Mouse (Mus musculus): ENCODE data around the gene Cntnap2. TPM values are rescaled to one million over a fixed set of nuclear protein-coding genes. Genes with fewer than 3 reads are reported as not detected.

Gene Cntnap2
- polyA plus RNA-seq, 1 experiment from 2014 or later: 1.1 TPM

- ATAC-seq (ENCODE audit: low read depth): peak; percentile 15
- H3K27ac ChIP-seq (ENCODE audit: low read length): peak overlapping the region; percentile 61
- H3K27me3 ChIP-seq (ENCODE audit: control insufficient read depth, insufficient read depth, low read depth, low read length): no peaks in the 10 kb centered on the region
- H3K4me2 ChIP-seq (ENCODE audit: low read depth, low read length): peak overlapping the region; percentile 37
- no peaks in the 10 kb centered on the region for H3K36me3 ChIP-seq (ENCODE audit: control insufficient read depth, insufficient read depth, low read length)
- no peak overlapping the region for H3K9ac ChIP-seq (ENCODE audit: low read length)
- H3K4me1 ChIP-seq (replicated peaks; ENCODE audit: control insufficient read depth, insufficient read depth, low read length): peaks cover 5% of the 10 kb centered on the region; the same call in 1 of the 2 replicates
- peak overlapping the region; percentile 25 for H3K4me3 ChIP-seq (ENCODE audit: low read length)
- 48% methylated on average over 15 of the region's 15 CpGs for WGBS
- H3K9me3 ChIP-seq (ENCODE audit: control insufficient read depth, low read length): no peaks in the 10 kb centered on the region
These were observed 2255.6 kb downstream of the Cntnap2 start for GRCm38 (mm10) chr6:47314507-47315334.

- Histone ChIP-seq H3K9me3 (ENCODE audit: control insufficient read depth, low read length) (no peaks in the 10 kb centered on the region), H3K4me3 (ENCODE audit: low read length) (no peak overlapping the region), H3K27ac (ENCODE audit: low read length) (peak overlapping the region; percentile 61), H3K36me3 (ENCODE audit: control insufficient read depth, insufficient read depth, low read length) (no peaks in the 10 kb centered on the region), H3K4me1 (replicated peaks; ENCODE audit: control insufficient read depth, insufficient read depth, low read length) (peaks cover 7% of the 10 kb centered on the region; the same call in 1 of the 2 replicates), H3K27me3 (ENCODE audit: control insufficient read depth, insufficient read depth, low read depth, low read length) (no peaks in the 10 kb centered on the region), H3K9ac (ENCODE audit: low read length) (no peak overlapping the region), H3K4me2 (ENCODE audit: low read depth, low read length) (peak overlapping the region; percentile 37; the same call in 1 of the 2 replicates)
- 38% methylated on average over 2 of the region's 2 CpGs for WGBS
- ATAC-seq (ENCODE audit: low read depth): peak; percentile 70
These were observed 2256.3 kb downstream of the Cntnap2 start for GRCm38 (mm10) chr6:47315454-47315853.

GRCm38 (mm10) chr6:47317253-47317652 is 2258.1 kb downstream of the Cntnap2 start:
- no peaks in the 10 kb centered on the region for H3K36me3 ChIP-seq (ENCODE audit: control insufficient read depth, insufficient read depth, low read length)
- H3K9ac ChIP-seq (ENCODE audit: low read length): no peak overlapping the region
- H3K27me3 ChIP-seq (ENCODE audit: control insufficient read depth, insufficient read depth, low read depth, low read length): no peaks in the 10 kb centered on the region
- H3K4me1 ChIP-seq (replicated peaks; ENCODE audit: control insufficient read depth, insufficient read depth, low read length): peaks cover 7% of the 10 kb centered on the region; the same call in 1 of the 2 replicates
- H3K4me2 ChIP-seq (ENCODE audit: low read depth, low read length): no peak overlapping the region
- no peak for ATAC-seq (ENCODE audit: low read depth)
- no peaks in the 10 kb centered on the region for H3K9me3 ChIP-seq (ENCODE audit: control insufficient read depth, low read length)
- H3K27ac ChIP-seq (ENCODE audit: low read length): no peak overlapping the region
- H3K4me3 ChIP-seq (ENCODE audit: low read length): no peak overlapping the region

- Histone ChIP-seq H3K4me2 (ENCODE audit: low read depth, low read length) (peak overlapping the region; percentile 19; the same call in 1 of the 2 replicates), H3K4me3 (ENCODE audit: low read length) (no peak overlapping the region), H3K27ac (ENCODE audit: low read length) (peak overlapping the region; percentile 55), H3K4me1 (replicated peaks; ENCODE audit: control insufficient read depth, insufficient read depth, low read length) (peaks cover 7% of the 10 kb centered on the region; the same call in 1 of the 2 replicates), H3K36me3 (ENCODE audit: control insufficient read depth, insufficient read depth, low read length) (no peaks in the 10 kb centered on the region), H3K9me3 (ENCODE audit: control insufficient read depth, low read length) (no peaks in the 10 kb centered on the region), H3K9ac (ENCODE audit: low read length) (0 out of 2 replicates have a peak overlapping the region, but pooled peaks have one; percentile 16), H3K27me3 (ENCODE audit: control insufficient read depth, insufficient read depth, low read depth, low read length) (no peaks in the 10 kb centered on the region)
- 9% methylated on average over 6 of the region's 6 CpGs for WGBS
- peak; percentile 72 for ATAC-seq (ENCODE audit: low read depth)
These were observed 2259.5 kb downstream of the Cntnap2 start for GRCm38 (mm10) chr6:47318705-47319104.

GRCm38 (mm10) chr6:47319309-47319983 is 2260.3 kb downstream of the Cntnap2 start:
- H3K9ac ChIP-seq (ENCODE audit: low read length): no peak overlapping the region
- H3K4me2 ChIP-seq (ENCODE audit: low read depth, low read length): no peak overlapping the region
- ATAC-seq (ENCODE audit: low read depth): no peak
- no peaks in the 10 kb centered on the region for H3K27me3 ChIP-seq (ENCODE audit: control insufficient read depth, insufficient read depth, low read depth, low read length)
- no peaks in the 10 kb centered on the region for H3K36me3 ChIP-seq (ENCODE audit: control insufficient read depth, insufficient read depth, low read length)
- H3K4me1 ChIP-seq (replicated peaks; ENCODE audit: control insufficient read depth, insufficient read depth, low read length): peaks cover 7% of the 10 kb centered on the region; the same call in 1 of the 2 replicates
- WGBS: 19% methylated on average over 5 of the region's 5 CpGs
- peak overlapping the region; percentile 37; the same call in 1 of the 2 replicates for H3K27ac ChIP-seq (ENCODE audit: low read length)
- no peak overlapping the region for H3K4me3 ChIP-seq (ENCODE audit: low read length)
- H3K9me3 ChIP-seq (ENCODE audit: control insufficient read depth, low read length): no peaks in the 10 kb centered on the region

GRCm38 (mm10) chr6:47323169-47323835 is 2264.1 kb downstream of the Cntnap2 start:
- H3K4me3 ChIP-seq (ENCODE audit: low read length): no peak overlapping the region
- no peaks in the 10 kb centered on the region for H3K36me3 ChIP-seq (ENCODE audit: control insufficient read depth, insufficient read depth, low read length)
- no peak overlapping the region for H3K9ac ChIP-seq (ENCODE audit: low read length)
- H3K4me2 ChIP-seq (ENCODE audit: low read depth, low read length): no peak overlapping the region
- H3K27me3 ChIP-seq (ENCODE audit: control insufficient read depth, insufficient read depth, low read depth, low read length): no peaks in the 10 kb centered on the region
- H3K4me1 ChIP-seq (replicated peaks; ENCODE audit: control insufficient read depth, insufficient read depth, low read length): peaks cover 7% of the 10 kb centered on the region; the same call in 1 of the 2 replicates
- H3K9me3 ChIP-seq (ENCODE audit: control insufficient read depth, low read length): no peaks in the 10 kb centered on the region
- H3K27ac ChIP-seq (ENCODE audit: low read length): no peak overlapping the region
- 26% methylated on average over 5 of the region's 5 CpGs for WGBS
- no peak for ATAC-seq (ENCODE audit: low read depth)

- Histone ChIP-seq H3K36me3 (ENCODE audit: control insufficient read depth, insufficient read depth, low read length) (no peaks in the 10 kb centered on the region), H3K27ac (ENCODE audit: low read length) (no peak overlapping the region), H3K4me2 (ENCODE audit: low read depth, low read length) (no peak overlapping the region), H3K9me3 (ENCODE audit: control insufficient read depth, low read length) (no peaks in the 10 kb centered on the region), H3K4me1 (replicated peaks; ENCODE audit: control insufficient read depth, insufficient read depth, low read length) (peaks cover 7% of the 10 kb centered on the region; the same call in 1 of the 2 replicates), H3K9ac (ENCODE audit: low read length) (no peak overlapping the region), H3K4me3 (ENCODE audit: low read length) (no peak overlapping the region), H3K27me3 (ENCODE audit: control insufficient read depth, insufficient read depth, low read depth, low read length) (no peaks in the 10 kb centered on the region)
- WGBS: 56% methylated on average over 5 of the region's 5 CpGs
- no peak for ATAC-seq (ENCODE audit: low read depth)
These were observed 2264.7 kb downstream of the Cntnap2 start for GRCm38 (mm10) chr6:47323886-47324285.

- ATAC-seq (ENCODE audit: low read depth): no peak
- no peak overlapping the region for H3K27ac ChIP-seq (ENCODE audit: low read length)
- H3K4me3 ChIP-seq (ENCODE audit: low read length): no peak overlapping the region
- H3K9ac ChIP-seq (ENCODE audit: low read length): no peak overlapping the region
- no peaks in the 10 kb centered on the region; the same call in 1 of the 2 replicates for H3K4me1 ChIP-seq (replicated peaks; ENCODE audit: control insufficient read depth, insufficient read depth, low read length)
- H3K27me3 ChIP-seq (ENCODE audit: control insufficient read depth, insufficient read depth, low read depth, low read length): no peaks in the 10 kb centered on the region
- H3K9me3 ChIP-seq (ENCODE audit: control insufficient read depth, low read length): no peaks in the 10 kb centered on the region
- 76% methylated on average over 3 of the region's 3 CpGs for WGBS
- no peak overlapping the region for H3K4me2 ChIP-seq (ENCODE audit: low read depth, low read length)
- no peaks in the 10 kb centered on the region for H3K36me3 ChIP-seq (ENCODE audit: control insufficient read depth, insufficient read depth, low read length)
These were observed 2269.1 kb downstream of the Cntnap2 start for GRCm38 (mm10) chr6:47328281-47328680.

GRCm38 (mm10) chr6:47329212-47329611 is 2270.1 kb downstream of the Cntnap2 start:
- WGBS: 9% methylated on average over 4 of the region's 4 CpGs

More at GRCm38 (mm10) chr6:47329212-47329611, 2270.1 kb downstream of the Cntnap2 start:
- H3K9me3 ChIP-seq (ENCODE audit: control insufficient read depth, low read length): no peaks in the 10 kb centered on the region
- H3K9ac ChIP-seq (ENCODE audit: low read length): no peak overlapping the region
- H3K4me3 ChIP-seq (ENCODE audit: low read length): no peak overlapping the region
- no peaks in the 10 kb centered on the region for H3K36me3 ChIP-seq (ENCODE audit: control insufficient read depth, insufficient read depth, low read length)
- peak; percentile 60 for ATAC-seq (ENCODE audit: low read depth)
- no peak overlapping the region for H3K4me2 ChIP-seq (ENCODE audit: low read depth, low read length)
- H3K4me1 ChIP-seq (replicated peaks; ENCODE audit: control insufficient read depth, insufficient read depth, low read length): no peaks in the 10 kb centered on the region; the same call in 1 of the 2 replicates
- no peaks in the 10 kb centered on the region for H3K27me3 ChIP-seq (ENCODE audit: control insufficient read depth, insufficient read depth, low read depth, low read length)
- no peak overlapping the region for H3K27ac ChIP-seq (ENCODE audit: low read length)
